Mouse (Mus musculus) right cerebral cortex, postnatal 4 days (tissue): ENCODE data around the gene Ampd2.

Source experiments
- DNase-seq: peaks from one replicate; pipeline ENCODE4 v3.0.0-alpha.2; 2022

Gene Ampd2

GRCm38 (mm10) chr3:108086470-108086979 is at the start of gene Ampd2:
Ampd2 (minus strand) TSS chr3:108086651.
- DNase-seq, result peak; percentile 63

GRCm38 (mm10) chr3:108134701-108135100 is 48.2 kb upstream of the Ampd2 start:
- peak; percentile 27 for DNase-seq

DNA sequence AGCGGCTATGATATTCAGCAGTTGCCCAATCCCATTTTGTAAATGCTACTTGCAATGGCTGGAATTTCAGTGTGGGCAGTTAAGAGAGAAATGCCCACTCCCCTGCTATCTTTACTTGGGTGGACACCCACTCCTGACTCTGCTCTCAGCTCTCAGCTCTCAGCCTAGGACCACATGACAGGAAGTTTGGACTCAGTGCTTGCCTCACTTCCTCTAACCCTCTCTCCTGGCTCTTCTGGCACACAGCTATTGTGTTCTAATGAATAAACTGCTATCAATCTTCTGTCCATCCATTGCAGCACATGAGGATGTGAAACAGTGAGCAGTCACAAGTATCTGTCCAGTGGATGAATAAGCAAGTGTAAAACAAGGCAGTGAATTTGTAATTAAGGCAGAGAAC is 46.0 kb upstream of the Ampd2 start:
- DNase-seq, result no peak

DNA sequence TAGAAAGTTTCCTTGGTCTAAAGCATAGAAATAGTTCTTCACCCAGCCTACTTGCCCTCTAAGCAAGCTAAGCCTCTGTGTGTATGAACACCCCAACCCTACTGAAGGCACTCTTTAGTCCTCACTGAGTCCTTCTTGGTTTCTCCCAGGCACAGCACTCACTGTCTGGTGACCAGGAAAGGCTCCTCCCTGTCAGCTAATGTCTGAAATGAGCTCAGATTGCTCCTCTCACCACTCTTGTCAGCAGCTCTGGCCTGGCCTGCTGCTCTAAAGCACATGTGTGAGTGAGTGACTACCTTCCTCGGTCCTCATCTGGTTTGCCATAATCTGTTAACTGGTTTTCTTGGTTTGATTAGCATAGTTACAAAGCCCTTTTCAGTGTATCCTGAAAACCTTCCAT is 45.4 kb upstream of the Ampd2 start:
- DNase-seq, result no peak

- DNase-seq, result no peak
Observed at GRCm38 (mm10) chr3:108131216-108131615, 44.8 kb upstream of the Ampd2 start.

- DNase-seq, result no peak
Observed at GRCm38 (mm10) chr3:108129804-108130203, 43.4 kb upstream of the Ampd2 start.

- DNase-seq, result no peak
Observed at GRCm38 (mm10) chr3:108129367-108129766, 42.9 kb upstream of the Ampd2 start.

DNA sequence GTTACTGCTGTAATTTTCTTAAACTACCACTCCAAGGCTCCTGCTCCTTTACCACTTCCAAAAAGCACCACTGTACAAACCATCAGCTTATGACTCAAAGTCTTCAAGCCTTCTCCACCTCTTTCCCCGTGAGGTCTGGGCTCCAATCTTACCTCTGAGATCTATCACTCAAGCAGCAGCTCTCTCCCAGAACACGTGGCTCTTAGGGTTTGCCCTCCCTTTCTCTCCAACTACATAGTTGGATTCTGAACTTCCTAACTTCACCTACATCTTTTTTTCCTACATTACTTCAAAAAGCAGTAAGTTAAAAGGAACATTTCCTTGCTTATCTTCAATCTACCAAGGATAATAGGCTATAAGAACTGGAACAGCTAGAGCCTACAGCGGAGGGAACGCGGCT is 42.1 kb upstream of the Ampd2 start:
- DNase-seq, result no peak

DNA sequence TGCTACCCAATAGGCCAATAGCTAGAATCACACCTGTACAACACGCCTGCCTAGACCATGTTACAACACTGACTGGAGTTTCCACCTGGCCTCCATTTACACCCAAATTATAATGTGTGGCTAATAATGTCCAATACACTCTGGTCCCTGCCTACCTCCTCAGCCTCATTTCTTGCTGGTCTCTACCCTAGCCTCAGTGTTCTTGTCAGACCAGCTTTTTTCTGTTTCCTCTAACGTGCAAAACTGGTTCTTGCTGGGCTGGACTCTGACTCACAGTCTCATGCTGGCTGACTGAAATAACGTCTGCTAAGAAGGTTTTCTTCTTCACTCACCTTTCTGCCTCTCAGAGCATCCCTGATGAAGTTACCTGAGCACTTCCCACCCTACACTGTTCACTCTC is 39.9 kb upstream of the Ampd2 start:
- no peak for DNase-seq

DNA sequence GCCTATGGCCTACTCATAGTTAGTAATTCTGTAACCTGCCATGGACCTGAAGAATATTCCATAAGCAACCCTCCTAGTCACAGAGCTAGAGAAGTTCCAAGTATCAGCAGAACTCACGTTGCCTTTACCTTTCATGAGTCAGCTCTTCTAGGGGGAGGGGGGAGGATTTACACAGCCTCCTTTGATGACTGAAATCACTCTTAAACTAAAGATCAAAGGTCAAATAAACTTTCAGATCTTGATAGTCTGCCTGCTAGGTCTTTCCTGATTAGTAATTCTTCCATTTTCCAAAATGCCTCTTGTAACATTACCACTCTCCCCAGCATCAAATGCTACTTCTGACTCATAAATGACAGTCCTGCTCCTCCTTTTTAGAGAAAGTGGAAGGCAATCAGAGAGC is 37.7 kb upstream of the Ampd2 start:
- DNase-seq, result no peak

DNA sequence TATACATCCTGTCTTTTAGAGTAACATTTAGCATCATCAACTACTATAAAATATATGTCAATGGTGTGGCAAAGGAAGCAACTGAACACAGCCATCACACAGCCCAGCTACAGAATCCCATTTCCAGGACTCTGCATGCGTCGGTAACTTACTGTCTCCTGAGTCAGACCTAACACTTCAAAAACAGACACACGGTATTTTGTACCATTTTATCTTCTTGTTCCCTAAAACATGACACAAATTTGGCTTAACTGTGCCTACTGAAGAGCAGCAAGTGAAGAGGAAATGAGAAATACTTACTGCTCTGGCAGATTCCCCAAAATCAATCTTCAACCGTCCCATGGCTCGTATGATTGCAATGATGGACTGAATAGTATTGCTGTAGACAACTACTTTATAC is 36.8 kb upstream of the Ampd2 start:
- DNase-seq, result no peak

GRCm38 (mm10) chr3:108121101-108121500 is 34.6 kb upstream of the Ampd2 start:
- no peak for DNase-seq

DNA sequence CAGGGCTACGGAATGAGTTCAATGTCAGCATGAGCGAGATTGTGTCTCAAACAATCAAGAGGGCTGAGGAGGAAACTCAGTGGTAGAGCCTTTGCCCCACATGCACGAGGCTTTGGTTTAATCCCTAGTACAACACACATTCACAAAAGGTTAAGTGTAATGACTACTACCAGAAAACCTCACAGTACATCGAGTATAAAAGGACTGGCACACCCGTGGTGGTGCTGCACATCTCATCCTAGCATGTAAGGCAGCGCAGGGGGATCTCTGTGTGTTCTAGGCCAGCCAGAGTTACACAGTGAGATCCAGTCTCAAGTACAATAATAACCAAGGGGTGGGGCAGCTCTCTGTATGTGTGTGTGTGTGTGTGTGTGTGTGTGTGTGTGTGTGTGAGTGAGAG is 31.0 kb upstream of the Ampd2 start:
- DNase-seq, result no peak

GRCm38 (mm10) chr3:108113591-108114289 is 27.3 kb upstream of the Ampd2 start:
- no peak for DNase-seq

GRCm38 (mm10) chr3:108112666-108113065 is 26.2 kb upstream of the Ampd2 start:
- no peak for DNase-seq

DNA sequence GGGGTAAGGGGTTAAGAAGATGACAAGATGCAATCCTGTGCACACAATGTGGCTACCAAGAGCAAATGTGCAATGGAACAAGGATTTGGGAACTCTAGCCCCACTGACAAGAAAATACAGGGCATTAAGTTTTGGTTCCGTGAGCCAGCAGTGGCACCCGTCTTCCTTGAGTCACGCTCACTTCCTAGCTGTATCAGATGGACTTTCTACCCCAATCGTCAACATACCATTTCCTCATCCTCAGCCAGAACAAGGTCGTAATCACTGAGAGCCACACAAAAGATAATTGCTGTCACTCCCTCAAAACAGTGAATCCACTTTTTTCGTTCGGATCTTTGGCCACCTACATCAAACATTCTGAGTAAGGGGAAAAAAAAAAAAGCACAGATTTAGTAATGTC is 25.8 kb upstream of the Ampd2 start:
- DNase-seq, result no peak

DNA sequence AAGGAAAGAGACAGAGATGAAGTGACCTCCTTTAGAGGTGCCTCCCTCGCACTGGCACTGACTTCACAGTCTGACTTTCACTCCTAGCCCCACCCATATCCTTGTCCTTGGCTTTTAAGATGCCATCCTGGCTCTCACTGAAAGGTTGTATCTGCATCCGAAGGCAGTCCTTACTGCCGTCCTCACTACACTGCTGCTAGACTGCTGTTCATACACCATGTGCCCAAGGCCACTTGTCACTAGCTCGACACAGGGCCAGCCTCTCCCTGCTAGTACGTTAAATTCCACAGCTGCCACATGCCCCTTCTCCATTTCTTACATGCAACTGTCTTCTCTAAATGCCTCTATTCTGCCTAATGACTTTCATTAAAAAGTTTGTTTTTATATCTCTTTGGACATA is 24.9 kb upstream of the Ampd2 start:
- no peak for DNase-seq

GRCm38 (mm10) chr3:108105281-108105680 is 18.8 kb upstream of the Ampd2 start:
- DNase-seq, result no peak

DNA sequence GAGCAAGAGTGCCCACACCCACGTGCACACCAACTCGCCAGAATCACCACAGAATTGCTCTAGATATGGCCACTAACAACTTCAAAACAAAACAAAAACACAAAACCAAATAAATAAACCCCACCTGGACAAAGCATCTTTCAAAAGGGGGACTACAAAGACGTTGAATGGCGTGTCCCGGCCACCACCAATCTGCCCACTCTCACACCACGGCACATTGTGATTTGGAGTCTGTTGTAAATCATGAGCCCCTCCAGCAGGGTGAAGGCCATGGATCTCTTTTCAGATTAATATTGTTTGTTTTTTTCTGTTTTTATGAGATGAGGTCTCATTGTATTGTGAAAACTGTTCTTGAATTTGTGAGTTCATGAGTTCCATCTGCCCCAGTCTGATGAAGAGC is 15.6 kb upstream of the Ampd2 start:
- no peak for DNase-seq

DNA sequence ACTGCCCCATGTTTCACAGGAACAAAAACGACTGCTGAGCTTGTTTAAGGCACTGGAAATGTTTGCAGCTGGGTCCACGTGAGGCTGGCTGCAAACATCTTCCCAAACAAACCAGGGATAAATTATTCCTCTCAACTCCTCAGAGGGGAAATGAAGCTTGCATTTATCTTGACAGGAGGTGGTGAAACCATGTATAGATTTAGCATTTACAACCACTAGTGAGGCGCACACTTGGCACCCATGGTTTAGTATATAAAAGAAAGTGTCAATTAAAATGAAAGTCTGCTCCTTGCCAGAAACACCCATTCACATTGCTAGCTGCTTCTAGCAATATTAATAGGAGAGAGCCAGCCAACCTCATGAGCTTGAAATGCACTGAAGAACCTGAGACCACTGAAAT is 15.1 kb upstream of the Ampd2 start:
- no peak for DNase-seq

DNA sequence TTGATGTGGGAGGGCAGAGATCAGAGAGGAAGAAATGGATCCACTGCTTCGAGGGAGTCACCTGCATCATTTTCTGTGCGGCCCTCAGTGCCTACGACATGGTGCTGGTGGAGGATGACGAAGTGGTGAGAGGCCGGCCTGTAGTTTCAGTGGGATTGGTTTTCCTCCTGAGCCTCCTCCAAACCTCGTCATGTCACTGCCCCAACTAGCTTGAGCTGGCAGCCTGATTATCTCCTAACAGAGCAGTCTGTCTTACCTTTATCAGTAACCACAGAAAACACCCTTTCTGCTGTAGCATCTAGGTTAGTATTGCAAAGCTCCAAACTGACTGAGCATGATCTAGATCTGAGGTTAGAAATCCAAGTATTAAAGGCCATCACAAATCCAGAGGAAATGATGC is 11.9 kb upstream of the Ampd2 start:
- DNase-seq, result no peak

DNA sequence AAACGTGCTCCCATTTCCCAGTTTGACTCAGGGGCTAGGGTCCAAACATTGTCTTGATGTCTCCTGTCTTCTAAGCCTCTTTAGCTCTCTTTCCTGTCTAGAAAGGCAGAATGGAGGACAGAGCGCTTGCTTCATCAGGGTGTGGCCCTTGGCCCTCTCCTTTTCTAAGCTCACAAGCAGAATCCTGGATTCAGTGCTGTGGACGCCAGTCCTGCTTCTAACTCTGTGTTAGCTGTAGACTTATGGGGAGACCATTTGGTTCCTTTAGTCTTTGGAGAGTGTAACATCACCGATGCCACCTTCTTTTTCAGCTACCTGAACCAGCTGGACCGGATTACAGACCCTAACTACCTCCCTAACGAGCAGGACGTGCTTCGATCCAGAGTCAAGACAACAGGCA is 11.2 kb upstream of the Ampd2 start:
- no peak for DNase-seq

DNA sequence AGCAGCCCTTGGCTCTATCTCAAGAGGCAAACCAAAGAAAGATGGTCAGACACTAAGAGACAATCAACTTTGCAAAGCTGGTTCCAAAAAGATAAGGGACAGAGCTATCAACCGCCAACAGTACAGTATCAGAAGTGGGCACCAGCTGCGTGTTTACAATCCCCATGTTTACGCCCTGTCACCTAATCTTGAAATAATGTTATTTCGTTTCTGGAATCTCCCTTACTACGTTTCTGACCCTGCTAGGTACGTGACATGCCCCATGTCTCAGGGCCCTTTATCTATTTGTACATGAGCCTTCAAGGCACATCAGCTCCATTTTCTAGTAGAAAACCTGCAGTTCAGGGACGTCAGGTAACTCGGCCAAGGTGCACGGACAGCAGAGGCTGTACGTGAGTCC is 10.3 kb upstream of the Ampd2 start:
- no peak for DNase-seq

DNA sequence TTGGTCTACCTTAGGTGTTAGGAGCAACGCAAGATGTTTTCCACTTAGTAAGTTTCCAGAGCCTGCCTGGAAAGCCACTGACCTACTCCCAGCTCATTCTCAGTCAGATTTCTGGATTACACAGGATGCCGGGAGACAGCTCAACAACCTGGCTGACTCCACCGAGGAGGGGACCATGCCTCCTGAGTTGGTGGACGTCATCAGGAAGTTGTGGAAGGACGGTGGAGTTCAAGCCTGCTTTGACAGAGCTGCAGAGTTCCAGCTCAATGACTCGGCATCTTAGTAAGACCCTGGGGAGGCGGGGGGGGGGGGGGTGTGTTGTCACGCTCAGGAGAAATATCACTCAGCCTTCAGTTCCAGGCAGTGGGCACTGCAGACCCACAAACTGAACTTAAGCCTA is 9.8 kb upstream of the Ampd2 start:
- no peak for DNase-seq
